Mouse (Mus musculus) heart, postnatal 10 days (tissue): Measurements from ENCODE around the gene Klra10. TPM values are rescaled to one million over a fixed set of nuclear protein-coding genes. Genes with fewer than 3 reads are reported as not detected.
"Not testable (repeated sequence)": the region's sequence is repeated elsewhere in the genome, so short reads cannot be mapped to it uniquely, and the experiment has no call there.

Experiments
- DNase-seq, 2 experiments: peaks; one replicate each; pipeline ENCODE4 v3.0.0; 2021
- intact Hi-C: fragments of 180-260 bp; cut with DNase I; formaldehyde crosslinking; loops from one replicate; pipeline ENCODE4 v1.15.1; 2025
- total RNA-seq, 2 experiments: library from RNA; stranded (reverse); gene quantifications; 2 replicates each; pipeline ENCODE4 v1.2.3; 2021

Klra10 gene
- total RNA-seq = not detected

- intact Hi-C loops = not testable (repeated sequence)
Observed at GRCm38 (mm10) chr6:130281828-130282227, at the start of gene Klra10. Gene Klra10 (minus strand): TSS chr6:130281928.

GRCm38 (mm10) chr6:130287984-130288649, 6.4 kb upstream of the Klra10 start:
- intact Hi-C loops = no loop called here
- DNase-seq = no peak

More at GRCm38 (mm10) chr6:130281828-130282227, at the start of gene Klra10:
- not testable (repeated sequence) for DNase-seq

GRCm38 (mm10) chr6:130255326-130255725, 26.4 kb downstream of the Klra10 start:
- no peak for DNase-seq
- intact Hi-C loops = loop anchor here (5.0 kb wide), 1 partner anchor 208 kb away; no protein-coding TSS in a partner anchor

DNA sequence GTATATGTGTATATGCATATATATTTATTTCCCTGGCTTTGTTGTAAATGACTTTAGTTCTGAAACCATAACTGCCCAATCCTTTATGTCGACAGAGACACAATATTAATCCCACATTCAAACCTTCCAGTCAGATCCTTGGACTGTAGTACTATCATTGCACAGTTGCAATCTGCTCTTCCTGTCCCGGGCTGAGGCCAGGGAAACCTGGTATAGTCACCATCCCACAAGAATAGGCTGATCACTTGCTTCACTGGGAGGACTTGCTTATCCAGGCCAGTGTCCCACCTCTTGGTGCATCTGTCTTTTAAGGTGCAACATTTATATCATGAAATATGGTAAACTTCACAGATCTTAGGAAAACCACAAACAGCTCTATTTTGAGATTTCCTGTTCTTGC, 44.2 kb downstream of the Klra10 start:
- intact Hi-C loops = no loop called here
- no peak for DNase-seq

- no peak for DNase-seq
Observed at GRCm38 (mm10) chr6:130236635-130237034, 45.1 kb downstream of the Klra10 start.

DNA sequence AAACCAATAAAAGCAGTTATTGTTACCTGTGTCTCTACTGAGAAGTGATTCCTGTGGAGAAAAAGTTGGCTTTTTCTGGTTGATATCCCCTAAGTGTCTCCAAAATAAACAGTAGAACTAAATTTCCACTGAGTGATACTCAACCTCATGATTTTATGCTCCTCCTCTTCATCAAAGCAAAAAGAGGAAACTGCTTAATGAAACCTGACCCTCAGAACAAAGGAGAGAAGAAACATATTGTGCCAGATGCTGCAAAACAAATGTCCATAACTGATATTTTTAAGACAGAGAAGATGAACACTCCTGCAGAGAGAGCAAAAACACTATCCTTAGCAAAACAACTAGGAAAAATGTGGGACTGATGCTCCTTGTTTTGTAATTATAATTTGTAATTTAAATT, 48.5 kb downstream of the Klra10 start, which contains the start of gene Klra7:
TSS of gene Klra7 (minus strand) at position 101 of the 400 bp plus-strand sequence.
- intact Hi-C loops = no loop called here
- DNase-seq = no peak

More at GRCm38 (mm10) chr6:130236635-130237034, 45.1 kb downstream of the Klra10 start:
- intact Hi-C loops = no loop called here

Other genes with a start within 250 kb of the Klra10 start
- gene Klra4, start 214.7 kb downstream of the Klra10 start, total RNA-seq = not detected
- gene Klra8, start 152.0 kb downstream of the Klra10 start, total RNA-seq = under 1 TPM in 1 of 2 experiments, not detected in 1; 0.22 TPM
- under 1 TPM; 0.45 to 0.87 TPM for gene Klra9, start 88.8 kb downstream of the Klra10 start, total RNA-seq
- not detected for gene Klra7, start 48.6 kb downstream of the Klra10 start, total RNA-seq
- not detected for gene Klra3, start 55.6 kb upstream of the Klra10 start, total RNA-seq
- gene Klra1, start 104.9 kb upstream of the Klra10 start, total RNA-seq = not detected